Mouse (Mus musculus) limb, embryonic 14.5 days (tissue): ENCODE data around the gene Inpp4a. TPM values are rescaled to one million over a fixed set of nuclear protein-coding genes. Genes with fewer than 3 reads are reported as not detected.

Experiments used
- ATAC-seq: fragments of 200-750 bp; cut with Nextera tagmentation; 2 replicates; pipeline ENCODE4 v1.8.0; 2017; ENCODE audit warnings: low read depth, moderate number of reproducible peaks, moderate TSS enrichment; ENCODE audit not compliant: low FRiP score
- DNase-seq: peaks from one replicate; pipeline ENCODE4 v3.0.0-alpha.2; 2015; ENCODE audit warnings: low spot score
- H3K27ac ChIP-seq: fragments of 300-500 bp; sonication (generic); replicated peaks from 2 replicates; pipeline ENCODE4 v1.5.1; 2014; ENCODE audit warnings: low read depth, mild to moderate bottlenecking, low read length, moderate library complexity, mixed read lengths
- H3K27me3 ChIP-seq: fragments of 300-500 bp; sonication (generic); 2 replicates; pipeline ENCODE4 v1.6.1; 2014; ENCODE audit warnings: low read length, mixed read lengths; ENCODE audit not compliant: control insufficient read depth, insufficient read depth
- H3K36me3 ChIP-seq: fragments of 300-500 bp; sonication (generic); 2 replicates; pipeline ENCODE4 v1.6.1; 2014; ENCODE audit warnings: mild to moderate bottlenecking, low read length, moderate library complexity, mixed read lengths; ENCODE audit not compliant: control insufficient read depth, insufficient read depth
- H3K4me1 ChIP-seq: fragments of 300-500 bp; sonication (generic); 2 replicates; pipeline ENCODE4 v1.6.1; 2014; ENCODE audit warnings: antibody characterized with exemption, low read length, mixed read lengths; ENCODE audit not compliant: control insufficient read depth, insufficient read depth
- H3K4me2 ChIP-seq: fragments of 300-500 bp; sonication (generic); replicated peaks from 2 replicates; pipeline ENCODE4 v1.6.1; 2014; ENCODE audit warnings: low read depth, mild to moderate bottlenecking, low read length, moderate library complexity; ENCODE audit not compliant: severe bottlenecking
- H3K4me3 ChIP-seq: fragments of 300-500 bp; sonication (generic); replicated peaks from 2 replicates; pipeline ENCODE4 v1.5.1; 2014; ENCODE audit warnings: low read length
- H3K9ac ChIP-seq: fragments of 300-500 bp; sonication (generic); 2 replicates; pipeline ENCODE4 v1.6.1; 2014; ENCODE audit warnings: mild to moderate bottlenecking, low read depth, low read length, moderate library complexity; ENCODE audit not compliant: severe bottlenecking
- H3K9me3 ChIP-seq: fragments of 300-500 bp; sonication (generic); 2 replicates; pipeline ENCODE4 v1.6.1; 2016; ENCODE audit warnings: low read length; ENCODE audit not compliant: control insufficient read depth
- POLR2A ChIP-seq: fragments of 200-500 bp; IDR thresholded peaks from 2 replicates; pipeline ENCODE4 v1.8.0; 2012; ENCODE audit warnings: inconsistent platforms, mild to moderate bottlenecking, moderate library complexity, borderline replicate concordance; ENCODE audit not compliant: insufficient read depth, insufficient read length; ENCODE audit errors: extremely low read depth
- WGBS: fragments of 180-500 bp; shearing (Covaris S2); extraction: QIAGEN DNeasy Blood & Tissue Kit; methylation state at CpG from one replicate; pipeline ENCODE4 v1.1.7; 2014; 5-methylcytosine and 5-hydroxymethylcytosine counted together
- polyA plus RNA-seq, 2 experiments: library from polyadenylated mRNA; depleted of rRNA in 1 of 2; stranded (reverse) in 1 of 2; unstranded in 1 of 2; fragments of >200 nt; fragmentation: Nextera tagmentation in 1 of 2; extraction: Ambion mirVana in 1 of 2; gene quantifications; 2 replicates each; pipeline versions ENCODE4 v1.2.1 to v1.2.3; 2012 to 2014

Gene Inpp4a
- polyA plus RNA-seq, 2 experiments = 13.6 to 16.6 TPM

- no peak for DNase-seq
- WGBS = 66% methylated on average over 8 of the region's 8 CpGs
- Histone ChIP-seq H3K27ac (no peak overlapping the region), H3K9me3 (no peaks in the 10 kb centered on the region), H3K9ac (no peak overlapping the region), H3K27me3 (no peaks in the 10 kb centered on the region), H3K4me1 (no peaks in the 10 kb centered on the region; the same call in 1 of the 2 replicates), H3K4me2 (no peak overlapping the region), H3K36me3 (no peaks in the 10 kb centered on the region), H3K4me3 (no peak overlapping the region)
- no peak for TF ChIP-seq POLR2A
- no peak for ATAC-seq
Measured at GRCm38 (mm10) chr1:37408059-37408458, 108.4 kb downstream of the Inpp4a start.

GRCm38 (mm10) chr1:37408678-37409077, 109.0 kb downstream of the Inpp4a start:
- H3K27ac ChIP-seq = no peak overlapping the region
- no peak for TF ChIP-seq POLR2A
- WGBS = 56% methylated on average over 3 of the region's 3 CpGs
- H3K36me3 ChIP-seq = no peaks in the 10 kb centered on the region
- H3K9ac ChIP-seq = no peak overlapping the region
- ATAC-seq (no peak), DNase-seq (no peak)
- no peak overlapping the region for H3K4me3 ChIP-seq
- no peaks in the 10 kb centered on the region; the same call in 1 of the 2 replicates for H3K4me1 ChIP-seq
- no peaks in the 10 kb centered on the region for H3K9me3 ChIP-seq
- H3K4me2 ChIP-seq = no peak overlapping the region
- H3K27me3 ChIP-seq = no peaks in the 10 kb centered on the region

GRCm38 (mm10) chr1:37409647-37410046, 110.0 kb downstream of the Inpp4a start:
- Histone ChIP-seq H3K9ac (no peak overlapping the region), H3K4me1 (no peaks in the 10 kb centered on the region; the same call in 1 of the 2 replicates), H3K27me3 (no peaks in the 10 kb centered on the region), H3K27ac (no peak overlapping the region), H3K4me3 (no peak overlapping the region), H3K36me3 (no peaks in the 10 kb centered on the region), H3K4me2 (no peak overlapping the region), H3K9me3 (no peaks in the 10 kb centered on the region)
- DNase-seq (no peak), ATAC-seq (no peak)
- TF ChIP-seq POLR2A = no peak

- no peak for TF ChIP-seq POLR2A
- Histone ChIP-seq H3K36me3 (peaks cover 29% of the 10 kb centered on the region), H3K27me3 (no peaks in the 10 kb centered on the region), H3K27ac (no peak overlapping the region), H3K4me3 (no peak overlapping the region), H3K9me3 (no peaks in the 10 kb centered on the region), H3K4me2 (no peak overlapping the region), H3K4me1 (no peaks in the 10 kb centered on the region), H3K9ac (no peak overlapping the region)
- WGBS = 79% methylated on average over 1 of the region's 1 CpGs
- ATAC-seq = no peak
- DNase-seq = no peak
Measured at GRCm38 (mm10) chr1:37415394-37415793, 115.7 kb downstream of the Inpp4a start.

GRCm38 (mm10) chr1:37419420-37419819, 119.8 kb downstream of the Inpp4a start:
- no peaks in the 10 kb centered on the region for H3K27me3 ChIP-seq
- no peak overlapping the region for H3K4me2 ChIP-seq
- ATAC-seq = no peak
- H3K4me3 ChIP-seq = no peak overlapping the region
- no peaks in the 10 kb centered on the region for H3K4me1 ChIP-seq
- peaks cover 32% of the 10 kb centered on the region for H3K36me3 ChIP-seq
- peaks cover 7% of the 10 kb centered on the region for H3K9me3 ChIP-seq
- DNase-seq = no peak
- no peak overlapping the region for H3K27ac ChIP-seq
- H3K9ac ChIP-seq = no peak overlapping the region
- WGBS = 95% methylated on average over 1 of the region's 1 CpGs
- no peak for TF ChIP-seq POLR2A
